Mouse (Mus musculus): ENCODE data around the gene Spaca4. TPM values are rescaled to one million over a fixed set of nuclear protein-coding genes. Genes with fewer than 3 reads are reported as not detected.

Gene Spaca4
- total RNA-seq, 2 experiments from 2014 or later, result not detected

Other genes starting within 250 kb of the Spaca4 start
- under 1 TPM in 1 of 2 experiments, not detected in 1; 0.20 TPM for gene Tulp2, start 243.9 kb downstream of the Spaca4 start, total RNA-seq (2021)
- 1 to 10 TPM in 1 of 2 experiments, under 1 TPM in 1; 0.91 to 1.2 TPM for gene Gm45808, start 239.0 kb downstream of the Spaca4 start, total RNA-seq (2021)
- 1 to 10 TPM; 5.3 to 5.7 TPM for gene Dhdh, start 237.0 kb downstream of the Spaca4 start, total RNA-seq (2021)
- 100 to 1,000 TPM; 109 to 110 TPM for gene Nucb1, start 215.4 kb downstream of the Spaca4 start, total RNA-seq (2021)
- gene Ppp1r15a, start 199.5 kb downstream of the Spaca4 start, total RNA-seq (2021), result 10 to 100 TPM; 22.1 to 23.3 TPM
- gene Plekha4, start 199.5 kb downstream of the Spaca4 start, total RNA-seq (2021), result under 1 TPM; 0.64 to 0.71 TPM
- not detected for gene Hsd17b14, start 170.9 kb downstream of the Spaca4 start, total RNA-seq (2021)
- gene Bcat2, start 155.7 kb downstream of the Spaca4 start, total RNA-seq (2021), result 10 to 100 TPM; 23.3 to 26.0 TPM
- gene Fgf21, start 110.3 kb downstream of the Spaca4 start, total RNA-seq (2021), result not detected
- gene Fut1, start 108.5 kb downstream of the Spaca4 start, total RNA-seq (2021), result under 1 TPM in 1 of 2 experiments, not detected in 1; 0.18 TPM
- not detected for gene Izumo1, start 104.0 kb downstream of the Spaca4 start, total RNA-seq (2021)
- gene Rasip1, start 98.3 kb downstream of the Spaca4 start, total RNA-seq (2021), result 1 to 10 TPM; 6.0 to 6.3 TPM
- 1 to 10 TPM; 1.1 to 2.3 TPM for gene Mamstr, start 85.8 kb downstream of the Spaca4 start, total RNA-seq (2021)
- gene Fut2, start 59.4 kb downstream of the Spaca4 start, total RNA-seq (2021), result under 1 TPM in 1 of 2 experiments, not detected in 1; 0.12 TPM
- gene Ntn5, start 41.8 kb downstream of the Spaca4 start, total RNA-seq (2021), result 10 to 100 TPM in 1 of 2 experiments, 1 to 10 TPM in 1; 6.8 to 13.4 TPM
- 1 to 10 TPM; 2.5 to 3.5 TPM for gene Sec1, start 31.4 kb downstream of the Spaca4 start, total RNA-seq (2021)
- 100 to 1,000 TPM; 182 TPM for gene Car11, start 26.0 kb downstream of the Spaca4 start, total RNA-seq (2021)
- gene Dbp, start 20.7 kb downstream of the Spaca4 start, total RNA-seq (2021), result 10 to 100 TPM; 47.6 to 50.2 TPM
- 100 to 1,000 TPM; 359 to 364 TPM for gene Rpl18, start 10.4 kb downstream of the Spaca4 start, total RNA-seq (2021)
- gene Sphk2, start 7.8 kb downstream of the Spaca4 start, total RNA-seq (2021), result 10 to 100 TPM; 35.8 to 37.2 TPM
- under 1 TPM; 0.25 to 0.27 TPM for gene Fam83e, start 4.6 kb downstream of the Spaca4 start, total RNA-seq (2021)
- gene Lmtk3, start 57.9 kb upstream of the Spaca4 start, total RNA-seq (2021), result 100 to 1,000 TPM; 274 to 289 TPM
- gene Sult2b1, start 58.9 kb upstream of the Spaca4 start, total RNA-seq (2021), result 1 to 10 TPM; 8.1 to 8.9 TPM
- 100 to 1,000 TPM; 135 to 155 TPM for gene Cyth2, start 88.8 kb upstream of the Spaca4 start, total RNA-seq (2021)
- gene Kcnj14, start 99.0 kb upstream of the Spaca4 start, total RNA-seq (2021), result 1 to 10 TPM; 1.4 to 2.4 TPM
- 10 to 100 TPM; 20.6 to 22.5 TPM for gene Grwd1, start 105.1 kb upstream of the Spaca4 start, total RNA-seq (2021)
- gene Kdelr1, start 147.0 kb upstream of the Spaca4 start, total RNA-seq (2021), result 10 to 100 TPM; 71.5 to 73.9 TPM
- gene Grin2d, start 152.6 kb upstream of the Spaca4 start, total RNA-seq (2021), result 10 to 100 TPM; 10.6 to 10.7 TPM
- not detected for gene Syngr4, start 170.9 kb upstream of the Spaca4 start, total RNA-seq (2021)
- 10 to 100 TPM; 21.8 to 22.4 TPM for gene Tmem143, start 171.1 kb upstream of the Spaca4 start, total RNA-seq (2021)
- 1 to 10 TPM; 2.1 to 2.3 TPM for gene Emp3, start 195.6 kb upstream of the Spaca4 start, total RNA-seq (2021)
- 1 to 10 TPM; 4.1 to 4.2 TPM for gene Ccdc114, start 198.3 kb upstream of the Spaca4 start, total RNA-seq (2021)